Mouse (Mus musculus) lung, embryonic 14.5 days (tissue): ENCODE measurements around the gene Igsf11. TPM values are rescaled to one million over a fixed set of nuclear protein-coding genes. Genes with fewer than 3 reads are reported as not detected.

Source experiments
- ATAC-seq: fragments of 200-750 bp; cut with Nextera tagmentation; 2 replicates; pipeline ENCODE4 v1.8.0; 2017; ENCODE audit warnings: mild to moderate bottlenecking, moderate TSS enrichment, moderate library complexity; ENCODE audit not compliant: insufficient read depth
- DNase-seq: peaks from one replicate; pipeline ENCODE4 v3.0.0-alpha.2; 2015
- H3K27ac ChIP-seq: fragments of 300-500 bp; sonication (generic); 2 replicates; pipeline ENCODE4 v1.5.1; 2014; ENCODE audit warnings: low read depth, mild to moderate bottlenecking, moderate library complexity
- H3K27me3 ChIP-seq: fragments of 300-500 bp; sonication (generic); 2 replicates; pipeline ENCODE4 v1.6.1; 2014; ENCODE audit warnings: low read length, control low read depth; ENCODE audit not compliant: insufficient read depth
- H3K36me3 ChIP-seq: fragments of 300-500 bp; sonication (generic); 2 replicates; pipeline ENCODE4 v1.6.1; 2014; ENCODE audit warnings: control low read depth; ENCODE audit not compliant: insufficient read depth
- H3K4me1 ChIP-seq: fragments of 300-500 bp; sonication (generic); 2 replicates; pipeline ENCODE4 v1.6.1; 2014; ENCODE audit warnings: antibody characterized with exemption, control low read depth; ENCODE audit not compliant: insufficient read depth
- H3K4me2 ChIP-seq: fragments of 300-500 bp; sonication (generic); 2 replicates; pipeline ENCODE4 v1.6.1; 2014; ENCODE audit warnings: mild to moderate bottlenecking
- H3K4me3 ChIP-seq: fragments of 300-500 bp; sonication (generic); 2 replicates; pipeline ENCODE4 v1.5.1; 2014; ENCODE audit warnings: low read depth, low read length
- H3K9ac ChIP-seq: fragments of 300-500 bp; sonication (generic); 2 replicates; pipeline ENCODE4 v1.6.1; 2014
- H3K9me3 ChIP-seq: fragments of 300-500 bp; sonication (generic); 2 replicates; pipeline ENCODE4 v1.6.1; 2016; ENCODE audit warnings: low read depth, low read length, control low read depth
- CTCF ChIP-seq: IDR thresholded peaks from 2 replicates; pipeline ENCODE4 v1.5.1; 2016; ENCODE audit warnings: antibody characterized with exemption, low read depth
- WGBS: fragments of 180-500 bp; shearing (Covaris S2); extraction: QIAGEN DNeasy Blood & Tissue Kit; methylation state at CpG from one replicate; pipeline ENCODE4 v1.1.7; 2014; 5-methylcytosine and 5-hydroxymethylcytosine counted together
- polyA plus RNA-seq: library from polyadenylated mRNA; unstranded; fragments of >200 nt; fragmentation: Nextera tagmentation; extraction: Ambion mirVana; gene quantifications from 2 replicates; pipeline ENCODE4 v1.2.1, GENCODE M21; 2014

Igsf11 gene
- polyA plus RNA-seq, 1 experiment from 2014 or later = 0.12 TPM

- WGBS = 5% methylated on average over 4 of the region's 4 CpGs
- H3K27ac ChIP-seq = no peak overlapping the region
- H3K4me3 ChIP-seq = no peak overlapping the region
- H3K9me3 ChIP-seq = no peaks in the 10 kb centered on the region
- H3K9ac ChIP-seq = no peak overlapping the region
- H3K36me3 ChIP-seq = no peaks in the 10 kb centered on the region
- DNase-seq = peak; percentile 71
- H3K27me3 ChIP-seq = no peaks in the 10 kb centered on the region
- ATAC-seq = peak; percentile 70
- H3K4me2 ChIP-seq = no peak overlapping the region
- TF ChIP-seq CTCF = peak; percentile 83
- H3K4me1 ChIP-seq = no peaks in the 10 kb centered on the region
These were observed 156.4 kb downstream of the Igsf11 start for GRCm38 (mm10) chr16:39048889-39049288.

- DNase-seq = peak; percentile 89
- Histone ChIP-seq H3K9ac (no peak overlapping the region), H3K4me2 (no peak overlapping the region), H3K27me3 (no peaks in the 10 kb centered on the region), H3K36me3 (no peaks in the 10 kb centered on the region), H3K9me3 (no peaks in the 10 kb centered on the region), H3K4me3 (no peak overlapping the region), H3K27ac (no peak overlapping the region), H3K4me1 (no peaks in the 10 kb centered on the region)
- 0% methylated on average over 2 of the region's 2 CpGs for WGBS
- peak; percentile 86 for TF ChIP-seq CTCF
- no peak for ATAC-seq
These were observed 160.5 kb downstream of the Igsf11 start for GRCm38 (mm10) chr16:39052971-39053370.

GRCm38 (mm10) chr16:39053779-39054178 is 161.3 kb downstream of the Igsf11 start:
- Histone ChIP-seq H3K9me3 (no peaks in the 10 kb centered on the region), H3K36me3 (no peaks in the 10 kb centered on the region), H3K4me1 (no peaks in the 10 kb centered on the region), H3K9ac (no peak overlapping the region), H3K4me3 (no peak overlapping the region), H3K27me3 (no peaks in the 10 kb centered on the region), H3K4me2 (no peak overlapping the region), H3K27ac (no peak overlapping the region)
- ATAC-seq (no peak), DNase-seq (no peak)
- 56% methylated on average over 2 of the region's 2 CpGs for WGBS
- TF ChIP-seq CTCF = no peak

GRCm38 (mm10) chr16:39056061-39056460 is 163.6 kb downstream of the Igsf11 start:
- peak; percentile 68 for TF ChIP-seq CTCF
- Histone ChIP-seq H3K27me3 (no peaks in the 10 kb centered on the region), H3K36me3 (no peaks in the 10 kb centered on the region), H3K27ac (no peak overlapping the region), H3K4me2 (no peak overlapping the region), H3K9me3 (no peaks in the 10 kb centered on the region), H3K4me1 (no peaks in the 10 kb centered on the region), H3K9ac (no peak overlapping the region), H3K4me3 (no peak overlapping the region)
- 21% methylated on average over 6 of the region's 6 CpGs for WGBS
- DNase-seq (peak; percentile 71), ATAC-seq (peak; percentile 63; the same call in 1 of the 2 replicates)

- no peaks in the 10 kb centered on the region for H3K4me1 ChIP-seq
- H3K9ac ChIP-seq = no peak overlapping the region
- H3K9me3 ChIP-seq = no peaks in the 10 kb centered on the region
- no peak overlapping the region for H3K4me2 ChIP-seq
- no peak overlapping the region for H3K27ac ChIP-seq
- no peak for DNase-seq
- H3K27me3 ChIP-seq = no peaks in the 10 kb centered on the region
- no peak for TF ChIP-seq CTCF
- H3K4me3 ChIP-seq = no peak overlapping the region
- 26% methylated on average over 12 of the region's 12 CpGs for WGBS
- no peaks in the 10 kb centered on the region for H3K36me3 ChIP-seq
- no peak for ATAC-seq
These were observed 164.5 kb downstream of the Igsf11 start for GRCm38 (mm10) chr16:39056961-39057360.

- H3K9ac ChIP-seq = no peak overlapping the region
- WGBS = 85% methylated on average over 2 of the region's 2 CpGs
- no peaks in the 10 kb centered on the region for H3K27me3 ChIP-seq
- DNase-seq = no peak
- H3K4me1 ChIP-seq = no peaks in the 10 kb centered on the region
- TF ChIP-seq CTCF = no peak
- H3K36me3 ChIP-seq = no peaks in the 10 kb centered on the region
- H3K4me2 ChIP-seq = no peak overlapping the region
- H3K4me3 ChIP-seq = no peak overlapping the region
- no peaks in the 10 kb centered on the region for H3K9me3 ChIP-seq
- no peak for ATAC-seq
- no peak overlapping the region for H3K27ac ChIP-seq
These were observed 166.4 kb downstream of the Igsf11 start for GRCm38 (mm10) chr16:39058869-39059268.

- H3K27me3 ChIP-seq = no peaks in the 10 kb centered on the region
- no peaks in the 10 kb centered on the region for H3K9me3 ChIP-seq
- H3K4me1 ChIP-seq = no peaks in the 10 kb centered on the region
- no peaks in the 10 kb centered on the region for H3K36me3 ChIP-seq
- H3K27ac ChIP-seq = no peak overlapping the region
- H3K4me2 ChIP-seq = no peak overlapping the region
- peak; percentile 86 for DNase-seq
- H3K4me3 ChIP-seq = no peak overlapping the region
- ATAC-seq = no peak
- no peak overlapping the region for H3K9ac ChIP-seq
- TF ChIP-seq CTCF = peak; percentile 58
- WGBS = 37% methylated on average over 5 of the region's 5 CpGs
These were observed 170.1 kb downstream of the Igsf11 start for GRCm38 (mm10) chr16:39062596-39062995.

- 30% methylated on average over 5 of the region's 5 CpGs for WGBS
- DNase-seq = no peak
- no peak for TF ChIP-seq CTCF
These were observed 173.1 kb downstream of the Igsf11 start for GRCm38 (mm10) chr16:39065576-39065975.

More at GRCm38 (mm10) chr16:39065576-39065975, 173.1 kb downstream of the Igsf11 start:
- Histone ChIP-seq H3K4me2 (no peak overlapping the region), H3K27ac (no peak overlapping the region), H3K27me3 (no peaks in the 10 kb centered on the region), H3K36me3 (no peaks in the 10 kb centered on the region), H3K4me3 (no peak overlapping the region), H3K4me1 (no peaks in the 10 kb centered on the region), H3K9ac (no peak overlapping the region), H3K9me3 (no peaks in the 10 kb centered on the region)
- no peak for ATAC-seq
